Mouse (Mus musculus) olfactory bulb, adult 2 months (tissue): Measurements from ENCODE around the gene Pou5f1.

ENCODE experiments used
- CTCF ChIP-seq: fragments of 200-500 bp; IDR thresholded peaks from 2 replicates; pipeline ENCODE4 v1.5.1; 2012; ENCODE audit warnings: low read depth, mild to moderate bottlenecking, low read length, moderate library complexity; ENCODE audit not compliant: insufficient read depth
- POLR2A ChIP-seq: fragments of 200-500 bp; IDR thresholded peaks from 2 replicates; pipeline ENCODE4 v1.6.1; 2012; ENCODE audit warnings: mild to moderate bottlenecking, low read depth, low read length, moderate library complexity; ENCODE audit not compliant: insufficient read depth

- TF ChIP-seq CTCF = no peak
- TF ChIP-seq POLR2A = no peak
Observed at GRCm38 (mm10) chr17:35506881-35507280, 1.1 kb downstream of the Pou5f1 start.
